Mouse (Mus musculus) cerebral cortex, adult 2 months (tissue): Measurements from ENCODE around the gene Gm14295.

Experiments used
- WGBS: fragments of 180-500 bp; shearing (Covaris S2); methylation state at CpG from one replicate; pipeline ENCODE4 v1.1.7; 2018; 5-methylcytosine and 5-hydroxymethylcytosine counted together

The Gm14295 gene

DNA sequence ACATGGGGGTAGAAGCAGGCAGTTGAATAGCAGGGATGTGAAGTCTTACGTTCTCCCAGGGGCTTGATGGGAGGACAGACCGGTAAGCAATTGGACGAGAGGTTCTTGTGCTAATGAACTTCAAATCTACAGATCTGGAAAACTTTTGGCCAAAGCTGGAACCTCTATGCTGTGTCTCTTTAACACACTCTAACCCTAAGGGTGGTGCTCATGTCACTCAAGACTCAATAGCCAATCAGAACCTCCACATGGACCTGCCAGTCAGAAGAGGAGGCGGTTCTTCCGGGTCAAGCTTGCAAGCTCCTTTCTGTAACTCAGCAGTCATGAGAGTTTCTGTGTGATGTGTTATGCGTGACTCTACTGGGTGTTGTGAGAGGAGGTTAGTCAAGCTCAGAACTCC, at the start of gene Gm14295:
Gene Gm14295, plus strand, starts transcription at position 301 of the 400 bp plus-strand sequence.
- no CpG with 5 or more reads among the region's 6 CpGs for WGBS

GRCm38 (mm10) chr2:176798785-176799184, 373 bp downstream of the Gm14295 start:
- WGBS, result 21% methylated on average over 15 of the region's 15 CpGs

- WGBS, result 84% methylated on average over 1 of the region's 3 CpGs
Observed at GRCm38 (mm10) chr2:176830840-176831239, 32.4 kb downstream of the Gm14295 start, which contains the start of gene Gm14408. Gene Gm14408, plus strand, starts transcription at chr2:176831140.
